Mouse (Mus musculus) ovary, postnatal 14 days (tissue): ENCODE measurements around the gene Smarce1.
"Not testable (repeated sequence)": the region's sequence is repeated elsewhere in the genome, so short reads cannot be mapped to it uniquely, and the experiment has no call there.

Experiments used
- DNase-seq: peaks from one replicate; pipeline ENCODE4 v3.0.0; 2022; ENCODE audit warnings: low spot score

Gene Smarce1

GRCm38 (mm10) chr11:99230261-99231048 is at the start of gene Smarce1:
Gene Smarce1 (minus strand): TSS chr11:99231017.
- peak; percentile 77 for DNase-seq

- no peak for DNase-seq
Observed at GRCm38 (mm10) chr11:99279986-99280385, 49.2 kb upstream of the Smarce1 start.

- DNase-seq: no peak
Observed at GRCm38 (mm10) chr11:99276786-99277185, 46.0 kb upstream of the Smarce1 start.

- no peak for DNase-seq
Observed at GRCm38 (mm10) chr11:99275624-99276023, 44.8 kb upstream of the Smarce1 start.

- no peak for DNase-seq
Observed at GRCm38 (mm10) chr11:99272721-99273120, 41.9 kb upstream of the Smarce1 start.

GRCm38 (mm10) chr11:99269192-99269591 is 38.4 kb upstream of the Smarce1 start:
- no peak for DNase-seq

- no peak for DNase-seq
Observed at GRCm38 (mm10) chr11:99265796-99266195, 35.0 kb upstream of the Smarce1 start.

- DNase-seq: no peak
Observed at GRCm38 (mm10) chr11:99265220-99265619, 34.4 kb upstream of the Smarce1 start.

- no peak for DNase-seq
Observed at GRCm38 (mm10) chr11:99256213-99256612, 25.4 kb upstream of the Smarce1 start.

- no peak for DNase-seq
Observed at GRCm38 (mm10) chr11:99255316-99255715, 24.5 kb upstream of the Smarce1 start.

GRCm38 (mm10) chr11:99253893-99254292 is 23.1 kb upstream of the Smarce1 start:
- no peak for DNase-seq

GRCm38 (mm10) chr11:99252671-99253070 is 21.9 kb upstream of the Smarce1 start:
- DNase-seq: no peak

GRCm38 (mm10) chr11:99250666-99251065 is 19.8 kb upstream of the Smarce1 start:
- no peak for DNase-seq

GRCm38 (mm10) chr11:99250241-99250640 is 19.4 kb upstream of the Smarce1 start:
- DNase-seq: no peak

GRCm38 (mm10) chr11:99249115-99249514 is 18.3 kb upstream of the Smarce1 start:
- DNase-seq: no peak

GRCm38 (mm10) chr11:99247916-99248315 is 17.1 kb upstream of the Smarce1 start:
- no peak for DNase-seq

- DNase-seq: not testable (repeated sequence)
Observed at GRCm38 (mm10) chr11:99244519-99244918, 13.7 kb upstream of the Smarce1 start.

GRCm38 (mm10) chr11:99243820-99244374 is 13.1 kb upstream of the Smarce1 start, which contains the start of gene Krt222:
Gene Krt222 (minus strand): TSS chr11:99244085.
- no peak for DNase-seq

- no peak for DNase-seq
Observed at GRCm38 (mm10) chr11:99243200-99243819, 12.5 kb upstream of the Smarce1 start.

- no peak for DNase-seq
Observed at GRCm38 (mm10) chr11:99242056-99242455, 11.2 kb upstream of the Smarce1 start.

GRCm38 (mm10) chr11:99238468-99238867 is 7.7 kb upstream of the Smarce1 start:
- DNase-seq: no peak

GRCm38 (mm10) chr11:99231049-99231816 is 416 bp upstream of the Smarce1 start:
- DNase-seq: no peak
